Mouse (Mus musculus) brain, embryonic 14.5 days (tissue): ENCODE measurements around the gene Clmn.

Source experiments
- CTCF ChIP-seq: fragments of 200-500 bp; IDR thresholded peaks from 2 replicates; pipeline ENCODE4 v1.5.1; 2012; ENCODE audit warnings: inconsistent platforms, mild to moderate bottlenecking, moderate library complexity, borderline replicate concordance; ENCODE audit not compliant: insufficient read depth, insufficient read length; ENCODE audit errors: extremely low read depth
- POLR2A ChIP-seq: fragments of 200-500 bp; IDR thresholded peaks from 2 replicates; pipeline ENCODE4 v1.6.1; 2012; ENCODE audit warnings: mild to moderate bottlenecking, inconsistent platforms, borderline replicate concordance; ENCODE audit not compliant: poor library complexity, insufficient read depth, insufficient read length, severe bottlenecking; ENCODE audit errors: extremely low read depth

GRCm38 (mm10) chr12:104869737-104870136 is 4.9 kb upstream of the Clmn start:
- TF ChIP-seq CTCF: no peak
- TF ChIP-seq POLR2A: no peak
